Mouse (Mus musculus): ENCODE results near the gene Dlg2. TPM values are rescaled to one million over a fixed set of nuclear protein-coding genes. Genes with fewer than 3 reads are reported as not detected.

The Dlg2 gene
- polyA plus RNA-seq, 1 experiment from 2014 or later, result 0.87 TPM

DNA sequence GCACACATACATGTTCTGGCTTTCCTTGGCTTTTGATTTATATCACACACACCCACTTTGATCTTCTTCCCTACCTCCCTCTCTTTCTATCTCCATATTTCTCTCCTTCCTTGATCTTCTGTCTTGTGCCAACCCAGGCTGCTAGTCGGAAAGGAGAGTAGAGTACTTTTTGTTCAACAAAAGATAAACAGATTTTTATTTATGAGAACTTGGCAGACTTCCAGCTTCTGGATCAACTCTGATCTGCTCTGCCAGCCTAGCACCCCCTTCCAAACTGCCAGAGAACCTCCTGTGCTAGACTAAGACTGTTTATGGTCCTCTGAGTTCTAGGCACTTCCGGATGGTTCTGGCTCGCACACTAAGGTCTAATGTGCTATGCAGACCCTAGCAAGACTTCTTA, 968.3 kb downstream of the Dlg2 start:
- Histone ChIP-seq H3K4me2 (ENCODE audit: low read length) (no peak overlapping the region), H3K36me3 (ENCODE audit: insufficient read depth, low read length) (no peaks in the 10 kb centered on the region), H3K27ac (no peak overlapping the region), H3K9ac (ENCODE audit: low read depth, low read length) (no peak overlapping the region), H3K27me3 (ENCODE audit: insufficient read depth, low read length) (no peaks in the 10 kb centered on the region), H3K4me3 (replicated peaks; ENCODE audit: low read depth, low read length) (no peak overlapping the region), H3K9me3 (replicated peaks; ENCODE audit: low read length) (no peaks in the 10 kb centered on the region), H3K4me1 (replicated peaks; ENCODE audit: insufficient read depth, low read length) (no peaks in the 10 kb centered on the region)
- ATAC-seq (replicated peaks; ENCODE audit: low FRiP score, low read depth), result no peak
- DNase-seq (ENCODE audit: low spot score), result no peak
- TF ChIP-seq CTCF (IDR thresholded peaks at IDR 0.05; ENCODE audit: low read depth), result no peak
- WGBS, result 61% methylated on average over 3 of the region's 3 CpGs

DNA sequence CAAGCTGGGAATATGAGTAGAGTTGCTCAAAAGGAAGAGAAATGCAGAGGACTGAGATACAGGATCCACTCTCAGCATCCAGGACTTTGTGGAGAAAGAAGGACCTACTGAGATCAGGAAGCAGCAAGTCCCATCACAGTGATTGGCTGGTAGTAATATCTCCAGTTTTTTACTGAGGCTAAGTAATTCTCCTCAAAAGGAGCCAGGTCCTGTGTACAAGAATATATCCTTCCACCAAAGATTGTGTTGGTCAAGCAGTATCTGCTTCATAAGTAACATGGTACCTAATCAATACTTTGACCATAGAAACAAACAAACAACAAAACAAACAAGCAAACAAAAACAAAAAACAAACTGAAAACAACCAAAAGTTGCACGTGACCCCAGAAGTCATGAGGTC, 980.3 kb downstream of the Dlg2 start:
- Histone ChIP-seq H3K4me2 (ENCODE audit: low read length) (no peak overlapping the region), H3K27ac (no peak overlapping the region), H3K9me3 (replicated peaks; ENCODE audit: low read length) (no peaks in the 10 kb centered on the region), H3K36me3 (ENCODE audit: insufficient read depth, low read length) (no peaks in the 10 kb centered on the region), H3K4me1 (replicated peaks; ENCODE audit: insufficient read depth, low read length) (no peaks in the 10 kb centered on the region), H3K4me3 (replicated peaks; ENCODE audit: low read depth, low read length) (no peak overlapping the region), H3K9ac (ENCODE audit: low read depth, low read length) (no peak overlapping the region), H3K27me3 (ENCODE audit: insufficient read depth, low read length) (no peaks in the 10 kb centered on the region)
- WGBS, result 0% methylated on average over 1 of the region's 1 CpGs
- TF ChIP-seq CTCF (IDR thresholded peaks at IDR 0.05; ENCODE audit: low read depth), result no peak
- DNase-seq (ENCODE audit: low spot score) (no peak), ATAC-seq (replicated peaks; ENCODE audit: low FRiP score, low read depth) (no peak)

DNA sequence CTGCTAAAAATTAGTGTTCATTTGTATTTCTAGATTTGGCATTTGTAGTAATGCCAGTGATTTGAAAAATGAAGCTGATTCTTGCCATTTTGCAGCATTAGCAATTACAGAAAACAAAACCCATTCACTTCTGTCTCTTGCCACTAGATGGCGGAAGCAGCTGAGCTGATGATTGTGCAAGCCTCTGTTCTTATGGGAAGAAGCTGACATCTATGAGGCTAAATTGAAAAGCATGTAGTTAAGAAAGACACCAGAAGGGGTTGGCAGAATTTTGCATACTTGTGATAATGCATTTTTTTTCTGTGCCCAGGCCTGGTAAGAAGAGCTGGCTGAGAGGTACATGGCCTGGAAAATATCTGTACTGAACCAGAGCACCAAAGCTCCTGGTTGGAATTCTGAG, 980.7 kb downstream of the Dlg2 start:
- ATAC-seq (replicated peaks; ENCODE audit: low FRiP score, low read depth) (no peak), DNase-seq (ENCODE audit: low spot score) (peak; percentile 88)
- no peaks in the 10 kb centered on the region for H3K36me3 ChIP-seq (ENCODE audit: insufficient read depth, low read length)
- H3K9me3 ChIP-seq (replicated peaks; ENCODE audit: low read length), result no peaks in the 10 kb centered on the region
- H3K27me3 ChIP-seq (ENCODE audit: insufficient read depth, low read length), result no peaks in the 10 kb centered on the region
- no peak overlapping the region for H3K27ac ChIP-seq
- no peaks in the 10 kb centered on the region for H3K4me1 ChIP-seq (replicated peaks; ENCODE audit: insufficient read depth, low read length)
- H3K9ac ChIP-seq (ENCODE audit: low read depth, low read length), result no peak overlapping the region
- H3K4me3 ChIP-seq (replicated peaks; ENCODE audit: low read depth, low read length), result no peak overlapping the region
- TF ChIP-seq CTCF (IDR thresholded peaks at IDR 0.05; ENCODE audit: low read depth), result peak; percentile 97
- WGBS, result 0% methylated on average over 1 of the region's 1 CpGs
- H3K4me2 ChIP-seq (ENCODE audit: low read length), result no peak overlapping the region

DNA sequence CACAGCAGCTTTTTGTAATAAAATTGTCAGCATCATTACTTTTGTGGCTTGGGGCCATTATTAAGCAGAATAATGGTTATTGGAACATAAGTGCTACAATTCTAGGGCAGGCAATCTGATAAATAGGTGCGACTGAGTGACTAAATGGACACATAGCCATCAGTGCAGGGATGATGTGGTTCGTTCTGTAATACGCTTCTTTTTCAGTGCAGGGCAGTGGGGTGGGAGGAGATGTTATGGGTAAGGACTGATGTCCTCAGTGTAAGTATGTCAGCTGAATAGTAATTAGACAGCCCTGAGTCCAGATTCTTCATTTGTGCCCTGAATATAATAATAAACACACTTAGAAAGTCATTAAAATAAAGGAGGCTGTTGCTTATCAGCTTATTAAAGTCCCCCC, 984.9 kb downstream of the Dlg2 start:
- WGBS, result 86% methylated on average over 3 of the region's 3 CpGs
- Histone ChIP-seq H3K9ac (ENCODE audit: low read depth, low read length) (no peak overlapping the region), H3K36me3 (ENCODE audit: insufficient read depth, low read length) (no peaks in the 10 kb centered on the region), H3K4me1 (replicated peaks; ENCODE audit: insufficient read depth, low read length) (no peaks in the 10 kb centered on the region), H3K4me2 (ENCODE audit: low read length) (no peak overlapping the region), H3K9me3 (replicated peaks; ENCODE audit: low read length) (no peaks in the 10 kb centered on the region), H3K27me3 (ENCODE audit: insufficient read depth, low read length) (no peaks in the 10 kb centered on the region), H3K27ac (no peak overlapping the region), H3K4me3 (replicated peaks; ENCODE audit: low read depth, low read length) (no peak overlapping the region)
- no peak for TF ChIP-seq CTCF (IDR thresholded peaks at IDR 0.05; ENCODE audit: low read depth)
- ATAC-seq (replicated peaks; ENCODE audit: low FRiP score, low read depth), result no peak
- DNase-seq (ENCODE audit: low spot score), result no peak

DNA sequence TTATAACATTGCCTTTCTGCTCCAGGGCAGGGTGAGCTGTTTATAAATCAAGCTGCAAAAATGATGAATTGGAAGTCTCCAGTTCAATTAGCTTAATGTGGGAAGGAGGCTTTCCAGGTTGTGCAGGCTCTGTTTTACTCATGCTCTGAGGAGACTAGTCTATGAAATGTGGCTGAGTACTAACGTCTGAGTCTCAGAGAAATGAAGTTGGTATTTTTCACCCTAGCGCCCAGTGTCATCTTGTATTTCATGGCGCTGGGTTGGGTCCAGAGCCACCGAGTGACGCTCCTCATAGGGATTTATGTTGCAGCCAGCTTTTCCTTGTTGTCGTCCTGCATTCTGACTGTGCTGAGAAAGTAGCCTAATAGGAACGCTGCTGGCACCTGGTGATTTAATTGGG, 986.8 kb downstream of the Dlg2 start:
- Histone ChIP-seq H3K36me3 (ENCODE audit: insufficient read depth, low read length) (no peaks in the 10 kb centered on the region), H3K27ac (no peak overlapping the region), H3K27me3 (ENCODE audit: insufficient read depth, low read length) (no peaks in the 10 kb centered on the region), H3K4me1 (replicated peaks; ENCODE audit: insufficient read depth, low read length) (no peaks in the 10 kb centered on the region), H3K4me3 (replicated peaks; ENCODE audit: low read depth, low read length) (no peak overlapping the region), H3K9ac (ENCODE audit: low read depth, low read length) (no peak overlapping the region), H3K9me3 (replicated peaks; ENCODE audit: low read length) (no peaks in the 10 kb centered on the region), H3K4me2 (ENCODE audit: low read length) (no peak overlapping the region)
- ATAC-seq (replicated peaks; ENCODE audit: low FRiP score, low read depth) (no peak), DNase-seq (ENCODE audit: low spot score) (no peak)
- no peak for TF ChIP-seq CTCF (IDR thresholded peaks at IDR 0.05; ENCODE audit: low read depth)
- 28% methylated on average over 7 of the region's 7 CpGs for WGBS

DNA sequence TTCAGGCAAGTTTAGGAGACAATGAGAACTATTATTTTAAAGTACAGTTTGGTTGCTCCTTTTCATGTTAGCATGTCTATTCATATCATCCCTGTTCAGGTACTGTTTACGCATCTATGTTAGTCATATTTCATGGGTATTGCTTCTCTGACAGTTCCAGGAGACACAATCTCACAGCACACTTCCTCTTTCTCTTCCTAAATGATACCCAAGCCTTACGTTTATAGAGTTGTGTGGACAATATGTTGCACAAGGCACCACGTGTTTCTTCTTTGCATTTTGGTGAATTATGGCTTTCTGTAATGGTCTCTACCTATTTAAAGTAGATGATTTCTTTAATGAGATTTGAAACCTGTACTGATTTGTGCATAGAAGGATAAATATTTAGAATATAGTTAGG, 990.6 kb downstream of the Dlg2 start:
- no peak for ATAC-seq (replicated peaks; ENCODE audit: low FRiP score, low read depth)
- Histone ChIP-seq H3K27me3 (ENCODE audit: insufficient read depth, low read length) (no peaks in the 10 kb centered on the region), H3K36me3 (ENCODE audit: insufficient read depth, low read length) (no peaks in the 10 kb centered on the region), H3K4me3 (replicated peaks; ENCODE audit: low read depth, low read length) (no peak overlapping the region), H3K9me3 (replicated peaks; ENCODE audit: low read length) (no peaks in the 10 kb centered on the region), H3K27ac (no peak overlapping the region), H3K4me2 (ENCODE audit: low read length) (no peak overlapping the region), H3K4me1 (replicated peaks; ENCODE audit: insufficient read depth, low read length) (no peaks in the 10 kb centered on the region), H3K9ac (ENCODE audit: low read depth, low read length) (no peak overlapping the region)
- TF ChIP-seq CTCF (IDR thresholded peaks at IDR 0.05; ENCODE audit: low read depth), result no peak
- 74% methylated on average over 3 of the region's 3 CpGs for WGBS
- DNase-seq (ENCODE audit: low spot score), result no peak

DNA sequence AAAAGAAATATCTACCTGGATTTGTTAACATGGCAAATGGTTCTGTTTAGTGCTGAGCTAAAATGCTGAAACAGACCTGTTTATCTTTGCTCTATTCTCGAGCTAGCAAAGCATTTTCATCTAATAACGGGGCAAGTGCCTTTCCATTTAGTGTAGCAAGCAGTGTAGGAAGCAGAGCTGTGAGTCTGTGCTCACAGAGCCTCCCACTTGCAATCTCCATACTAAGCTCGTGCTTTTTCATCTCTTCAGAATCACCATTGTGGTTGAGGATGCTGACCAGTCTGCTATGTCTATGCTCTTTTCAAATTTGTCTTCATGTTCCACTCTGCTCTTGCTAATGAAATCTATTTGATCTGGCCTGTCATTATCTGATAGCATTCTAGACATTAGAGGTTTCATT, 1002.7 kb downstream of the Dlg2 start:
- H3K27me3 ChIP-seq (ENCODE audit: insufficient read depth, low read length), result no peaks in the 10 kb centered on the region
- ATAC-seq (replicated peaks; ENCODE audit: low FRiP score, low read depth) (no peak), DNase-seq (ENCODE audit: low spot score) (no peak)
- H3K9me3 ChIP-seq (replicated peaks; ENCODE audit: low read length), result no peaks in the 10 kb centered on the region
- WGBS, result 68% methylated on average over 3 of the region's 3 CpGs
- TF ChIP-seq CTCF (IDR thresholded peaks at IDR 0.05; ENCODE audit: low read depth), result no peak
- H3K4me1 ChIP-seq (replicated peaks; ENCODE audit: insufficient read depth, low read length), result no peaks in the 10 kb centered on the region
- H3K4me2 ChIP-seq (ENCODE audit: low read length), result no peak overlapping the region
- H3K27ac ChIP-seq, result no peak overlapping the region
- no peak overlapping the region for H3K9ac ChIP-seq (ENCODE audit: low read depth, low read length)
- no peak overlapping the region for H3K4me3 ChIP-seq (replicated peaks; ENCODE audit: low read depth, low read length)
- no peaks in the 10 kb centered on the region for H3K36me3 ChIP-seq (ENCODE audit: insufficient read depth, low read length)
